Mouse (Mus musculus): ENCODE measurements at regions not wholly inside any gene's neighbourhood (a gene's known extent, or its start where the extent isn't known, plus 50 kb on each side); places are given as distances from the start of the nearest gene placed in this dataset.

GRCm38 (mm10) chr17:14562191-14562590 is 131.8 kb downstream of the Thbs2 start:
- TF ChIP-seq CTCF (IDR thresholded peaks at IDR 0.05; ENCODE audit: insufficient read depth, low read depth, low read length) (no peak), POLR2A (IDR thresholded peaks at IDR 0.05; ENCODE audit: insufficient read depth, low read depth, low read length) (no peak)

Measured in olfactory bulb, adult 2 months (tissue).